Mouse (Mus musculus) liver, embryonic 15.5 days (tissue): ENCODE measurements around the gene Stmn3. TPM values are rescaled to one million over a fixed set of nuclear protein-coding genes. Genes with fewer than 3 reads are reported as not detected.

Source experiments
- ATAC-seq: fragments of 200-750 bp; cut with Nextera tagmentation; 2 replicates; pipeline ENCODE4 v1.8.0; 2017; ENCODE audit warnings: moderate number of reproducible peaks, mild to moderate bottlenecking, moderate library complexity; ENCODE audit not compliant: insufficient read depth
- H3K27ac ChIP-seq: fragments of 300-500 bp; sonication (generic); replicated peaks from 2 replicates; pipeline ENCODE4 v1.5.1; 2015; ENCODE audit warnings: mild to moderate bottlenecking, inconsistent platforms
- H3K27me3 ChIP-seq: fragments of 300-500 bp; sonication (generic); 2 replicates; pipeline ENCODE4 v1.6.1; 2015; ENCODE audit warnings: mild to moderate bottlenecking, inconsistent platforms
- H3K36me3 ChIP-seq: fragments of 300-500 bp; sonication (generic); replicated peaks from 2 replicates; pipeline ENCODE4 v1.6.1; 2015; ENCODE audit warnings: moderate library complexity, mild to moderate bottlenecking, inconsistent platforms
- H3K4me1 ChIP-seq: fragments of 300-500 bp; sonication (generic); replicated peaks from 2 replicates; pipeline ENCODE4 v1.6.1; 2015; ENCODE audit warnings: inconsistent platforms
- H3K4me2 ChIP-seq: fragments of 300-500 bp; sonication (generic); 2 replicates; pipeline ENCODE4 v1.6.1; 2015; ENCODE audit warnings: moderate library complexity, mild to moderate bottlenecking, inconsistent platforms
- H3K4me3 ChIP-seq: fragments of 300-500 bp; sonication (generic); replicated peaks from 2 replicates; pipeline ENCODE4 v1.5.1; 2015; ENCODE audit warnings: mild to moderate bottlenecking, inconsistent platforms
- H3K9ac ChIP-seq: fragments of 300-500 bp; sonication (generic); 2 replicates; pipeline ENCODE4 v1.6.1; 2015; ENCODE audit warnings: moderate library complexity, mild to moderate bottlenecking, inconsistent platforms
- H3K9me3 ChIP-seq: fragments of 300-500 bp; sonication (generic); replicated peaks from 2 replicates; pipeline ENCODE4 v1.6.1; 2016; ENCODE audit warnings: inconsistent platforms
- WGBS: fragments of 180-500 bp; shearing (Covaris S2); methylation state at CpG from one replicate; pipeline ENCODE4 v1.1.7; 2015; ENCODE audit warnings: mixed read lengths; ENCODE audit not compliant: insufficient replicate concordance; 5-methylcytosine and 5-hydroxymethylcytosine counted together
- polyA plus RNA-seq: library from polyadenylated mRNA; unstranded; fragments of >200 nt; fragmentation: Nextera tagmentation; extraction: Ambion mirVana; gene quantifications from 2 replicates; pipeline ENCODE4 v1.2.1, GENCODE M21; 2015

Stmn3 gene
- polyA plus RNA-seq, 1 experiment from 2014 or later: 0.39 TPM

GRCm38 (mm10) chr2:181286629-181287337, 27.5 kb downstream of the Stmn3 start:
- H3K9ac ChIP-seq: peak overlapping the region; percentile 93
- no peaks in the 10 kb centered on the region for H3K9me3 ChIP-seq
- peak overlapping the region; percentile 87 for H3K4me3 ChIP-seq
- peak overlapping the region; percentile 95 for H3K27ac ChIP-seq
- no peaks in the 10 kb centered on the region for H3K27me3 ChIP-seq
- peaks cover 50% of the 10 kb centered on the region for H3K4me1 ChIP-seq
- H3K36me3 ChIP-seq: peaks cover 37% of the 10 kb centered on the region
- 35% methylated on average over 6 of the region's 6 CpGs for WGBS
- H3K4me2 ChIP-seq: peak overlapping the region; percentile 68
- no peak for ATAC-seq

GRCm38 (mm10) chr2:181279968-181280367, 34.3 kb downstream of the Stmn3 start:
- 58% methylated on average over 1 of the region's 1 CpGs for WGBS
- Histone ChIP-seq H3K27me3 (no peaks in the 10 kb centered on the region), H3K9me3 (no peaks in the 10 kb centered on the region), H3K4me2 (no peak overlapping the region), H3K4me1 (peaks cover 23% of the 10 kb centered on the region), H3K9ac (no peak overlapping the region), H3K4me3 (no peak overlapping the region), H3K27ac (no peak overlapping the region), H3K36me3 (peaks cover 73% of the 10 kb centered on the region)
- ATAC-seq: no peak

- Histone ChIP-seq H3K4me2 (no peak overlapping the region), H3K27ac (no peak overlapping the region), H3K4me1 (peaks cover 13% of the 10 kb centered on the region), H3K9ac (no peak overlapping the region), H3K9me3 (no peaks in the 10 kb centered on the region), H3K4me3 (no peak overlapping the region), H3K36me3 (peaks cover 70% of the 10 kb centered on the region), H3K27me3 (no peaks in the 10 kb centered on the region)
- ATAC-seq: 0 out of 2 replicates have a peak, but pooled peaks have one; percentile 58
- WGBS: 59% methylated on average over 3 of the region's 3 CpGs
These were observed 36.4 kb downstream of the Stmn3 start for GRCm38 (mm10) chr2:181277866-181278265.

- WGBS: 63% methylated on average over 1 of the region's 1 CpGs
- H3K36me3 ChIP-seq: peaks cover 66% of the 10 kb centered on the region
- H3K4me2 ChIP-seq: no peak overlapping the region
- no peak for ATAC-seq
- no peak overlapping the region for H3K9ac ChIP-seq
- H3K9me3 ChIP-seq: no peaks in the 10 kb centered on the region
- no peak overlapping the region for H3K4me3 ChIP-seq
- H3K27ac ChIP-seq: no peak overlapping the region
- peaks cover 10% of the 10 kb centered on the region for H3K4me1 ChIP-seq
- H3K27me3 ChIP-seq: no peaks in the 10 kb centered on the region
These were observed 37.5 kb downstream of the Stmn3 start for GRCm38 (mm10) chr2:181276766-181277165.

- H3K9me3 ChIP-seq: no peaks in the 10 kb centered on the region
- peaks cover 8% of the 10 kb centered on the region for H3K4me1 ChIP-seq
- H3K36me3 ChIP-seq: peaks cover 76% of the 10 kb centered on the region
- no peak overlapping the region for H3K4me3 ChIP-seq
- no peak for ATAC-seq
- no peak overlapping the region for H3K9ac ChIP-seq
- 51% methylated on average over 4 of the region's 4 CpGs for WGBS
- no peak overlapping the region for H3K4me2 ChIP-seq
- no peaks in the 10 kb centered on the region for H3K27me3 ChIP-seq
- H3K27ac ChIP-seq: no peak overlapping the region
These were observed 39.7 kb downstream of the Stmn3 start for GRCm38 (mm10) chr2:181274639-181275038.

- no peak for ATAC-seq
- Histone ChIP-seq H3K9ac (no peak overlapping the region), H3K4me1 (peaks cover 7% of the 10 kb centered on the region), H3K36me3 (peaks cover 81% of the 10 kb centered on the region), H3K27me3 (no peaks in the 10 kb centered on the region), H3K27ac (no peak overlapping the region), H3K9me3 (no peaks in the 10 kb centered on the region), H3K4me2 (no peak overlapping the region), H3K4me3 (no peak overlapping the region)
- WGBS: 79% methylated on average over 2 of the region's 2 CpGs
These were observed 40.5 kb downstream of the Stmn3 start for GRCm38 (mm10) chr2:181273829-181274228.

GRCm38 (mm10) chr2:181272092-181272491, 42.2 kb downstream of the Stmn3 start:
- 79% methylated on average over 2 of the region's 2 CpGs for WGBS

GRCm38 (mm10) chr2:181266839-181267238, 47.5 kb downstream of the Stmn3 start:
- no peaks in the 10 kb centered on the region for H3K4me1 ChIP-seq
- H3K9me3 ChIP-seq: no peaks in the 10 kb centered on the region
- H3K27me3 ChIP-seq: no peaks in the 10 kb centered on the region
- no peak overlapping the region for H3K9ac ChIP-seq
- no peak overlapping the region for H3K27ac ChIP-seq
- H3K36me3 ChIP-seq: peaks cover 92% of the 10 kb centered on the region
- H3K4me2 ChIP-seq: no peak overlapping the region
- H3K4me3 ChIP-seq: no peak overlapping the region
- WGBS: 85% methylated on average over 2 of the region's 2 CpGs
- ATAC-seq: no peak

More at GRCm38 (mm10) chr2:181272092-181272491, 42.2 kb downstream of the Stmn3 start:
- Histone ChIP-seq H3K27ac (no peak overlapping the region), H3K36me3 (peaks cover 80% of the 10 kb centered on the region), H3K4me3 (no peak overlapping the region), H3K9me3 (no peaks in the 10 kb centered on the region), H3K27me3 (no peaks in the 10 kb centered on the region), H3K9ac (no peak overlapping the region), H3K4me1 (peaks cover 4% of the 10 kb centered on the region), H3K4me2 (no peak overlapping the region)
- no peak for ATAC-seq

Other genes with a start within 250 kb of the Stmn3 start
- 0.18 and 0.28 TPM in 2 replicates for gene Kcnq2, start 179.2 kb downstream of the Stmn3 start, polyA plus RNA-seq
- not detected in 2 replicates for gene Eef1a2, start 157.5 kb downstream of the Stmn3 start, polyA plus RNA-seq
- gene Ppdpf, start 127.3 kb downstream of the Stmn3 start, polyA plus RNA-seq: 95.8 and 96.4 TPM in 2 replicates
- gene Ptk6, start 111.7 kb downstream of the Stmn3 start, polyA plus RNA-seq: 0.14 and 0.21 TPM in 2 replicates
- gene Srms, start 101.3 kb downstream of the Stmn3 start, polyA plus RNA-seq: 0.32 and 0.44 TPM in 2 replicates
- 0.17 and 0.26 TPM in 2 replicates for gene Fndc11, start 94.5 kb downstream of the Stmn3 start, polyA plus RNA-seq
- 2.3 and 2.6 TPM in 2 replicates for gene Helz2, start 72.5 kb downstream of the Stmn3 start, polyA plus RNA-seq
- gene Gmeb2, start 26.5 kb downstream of the Stmn3 start, polyA plus RNA-seq: 9.6 and 10.8 TPM in 2 replicates
- 22.9 and 24.7 TPM in 2 replicates for gene Rtel1, start 5.2 kb upstream of the Stmn3 start, polyA plus RNA-seq
- 12.0 and 12.1 TPM in 2 replicates for gene Zgpat, start 50.4 kb upstream of the Stmn3 start, polyA plus RNA-seq
- 21.1 and 23.2 TPM in 2 replicates for gene Arfrp1, start 50.9 kb upstream of the Stmn3 start, polyA plus RNA-seq
- 6.2 and 7.4 TPM in 2 replicates for gene Lime1, start 65.6 kb upstream of the Stmn3 start, polyA plus RNA-seq
- 7.9 and 8.7 TPM in 2 replicates for gene Zbtb46, start 144.9 kb upstream of the Stmn3 start, polyA plus RNA-seq
- not detected in 2 replicates for gene Abhd16b, start 178.7 kb upstream of the Stmn3 start, polyA plus RNA-seq
- 67.3 and 68.4 TPM in 2 replicates for gene Tpd52l2, start 182.6 kb upstream of the Stmn3 start, polyA plus RNA-seq
- gene Dnajc5, start 206.0 kb upstream of the Stmn3 start, polyA plus RNA-seq: 27.7 and 29.8 TPM in 2 replicates